Mouse (Mus musculus): ENCODE results near the gene Fscn1.

Gene Fscn1

DNA sequence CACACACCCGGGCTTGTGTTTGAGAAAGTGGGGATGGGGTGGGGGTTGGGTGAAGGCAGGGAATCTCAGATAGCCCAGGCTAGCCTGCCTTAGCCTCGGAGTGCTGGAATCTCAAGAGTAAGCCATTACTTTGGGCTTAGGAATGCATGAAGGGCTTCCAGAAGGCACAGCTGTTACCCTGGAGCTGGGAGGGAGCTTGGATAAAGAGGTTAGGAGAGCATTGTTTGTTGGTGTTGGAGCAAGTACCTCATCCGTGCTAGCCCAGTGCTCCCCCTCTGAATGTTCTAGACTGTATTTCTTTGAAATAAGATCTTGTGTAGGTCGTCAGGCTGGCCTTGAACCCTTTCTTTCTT, 30.8 kb upstream of the Fscn1 start:
- no peaks in the 10 kb centered on the region for H3K27me3 ChIP-seq (ENCODE audit: insufficient read depth, low read length)
- peaks cover 74% of the 10 kb centered on the region for H3K4me1 ChIP-seq (replicated peaks; ENCODE audit: low read depth, low read length)
- H3K9me3 ChIP-seq (ENCODE audit: low read length) = no peaks in the 10 kb centered on the region
- peak overlapping the region; percentile 77 for H3K4me3 ChIP-seq (replicated peaks; ENCODE audit: low read length)
- H3K36me3 ChIP-seq (ENCODE audit: insufficient read depth, low read length) = no peaks in the 10 kb centered on the region
- no peak for TF ChIP-seq NANOG (IDR thresholded peaks at IDR 0.05; ENCODE audit: borderline replicate concordance, low read length)
- no peak for TF ChIP-seq CTCF (conservative IDR thresholded peaks at IDR 0.05; ENCODE audit: low read length)
- TF ChIP-seq POU5F1 (IDR thresholded peaks at IDR 0.05; ENCODE audit: borderline replicate concordance, low read length) = no peak

DNA sequence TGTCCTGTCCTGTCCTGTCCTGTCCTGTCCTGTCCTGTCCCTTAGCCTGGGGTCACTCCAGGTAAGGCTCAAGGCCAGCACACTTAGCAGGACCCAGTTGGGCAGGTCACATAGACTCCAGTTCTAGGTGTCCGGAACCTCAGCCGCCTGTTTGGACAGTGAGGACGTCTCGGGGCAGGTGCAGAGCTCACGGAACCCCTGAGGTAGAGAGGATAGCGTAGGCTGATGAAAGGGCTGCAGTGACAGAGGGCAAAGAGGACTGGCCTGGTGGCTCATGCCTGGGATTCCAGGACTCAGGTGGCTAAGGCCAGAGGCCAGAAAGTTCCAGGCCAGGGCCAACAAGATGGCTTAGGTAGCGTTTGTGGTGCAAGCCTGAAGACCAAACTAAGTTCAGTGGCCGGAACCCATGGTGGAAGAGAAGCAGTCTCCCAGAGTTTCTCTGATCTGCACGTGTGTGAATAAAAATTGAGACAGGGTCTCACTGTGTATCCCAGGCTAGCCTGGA, 28.9 kb upstream of the Fscn1 start:
- no peak overlapping the region for H3K4me3 ChIP-seq (replicated peaks; ENCODE audit: low read length)
- TF ChIP-seq CTCF (conservative IDR thresholded peaks at IDR 0.05; ENCODE audit: low read length) (no peak), NANOG (IDR thresholded peaks at IDR 0.05; ENCODE audit: borderline replicate concordance, low read length) (no peak), POU5F1 (IDR thresholded peaks at IDR 0.05; ENCODE audit: borderline replicate concordance, low read length) (no peak)
- peaks cover 67% of the 10 kb centered on the region for H3K4me1 ChIP-seq (replicated peaks; ENCODE audit: low read depth, low read length)
- no peaks in the 10 kb centered on the region for H3K9me3 ChIP-seq (ENCODE audit: low read length)
- no peaks in the 10 kb centered on the region for H3K36me3 ChIP-seq (ENCODE audit: insufficient read depth, low read length)
- no peaks in the 10 kb centered on the region for H3K27me3 ChIP-seq (ENCODE audit: insufficient read depth, low read length)

DNA sequence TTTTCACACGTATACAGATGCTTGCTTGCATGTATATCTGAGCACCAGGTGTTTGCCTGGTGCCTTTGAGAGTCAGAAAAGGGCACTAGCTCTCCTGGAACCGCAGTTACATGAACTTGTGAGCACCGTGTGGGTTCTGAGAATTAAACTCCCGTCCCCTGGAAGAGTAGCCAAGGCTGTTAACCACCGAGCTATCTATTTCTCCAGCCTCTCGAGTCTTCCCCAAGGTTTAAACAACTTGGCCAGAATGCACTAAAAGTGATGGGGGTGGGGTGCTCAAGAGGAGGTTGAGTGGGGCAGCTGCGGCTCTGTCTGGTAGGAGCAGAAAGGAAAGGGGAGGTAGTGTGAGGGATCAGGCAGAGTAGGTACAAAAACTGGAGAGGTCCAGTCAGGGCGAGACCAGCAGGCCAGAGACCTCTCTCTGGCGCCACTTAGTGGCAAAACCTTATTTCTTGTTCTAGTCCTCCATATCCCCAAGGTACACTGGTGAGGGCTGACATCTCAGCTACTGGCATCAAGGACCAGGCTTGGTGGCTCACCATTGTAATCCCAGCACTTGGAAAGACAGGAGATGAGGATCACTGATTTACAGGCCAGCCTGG, 28.0 kb upstream of the Fscn1 start:
- Histone ChIP-seq H3K36me3 (ENCODE audit: insufficient read depth, low read length) (no peaks in the 10 kb centered on the region), H3K4me1 (replicated peaks; ENCODE audit: low read depth, low read length) (peaks cover 63% of the 10 kb centered on the region), H3K27me3 (ENCODE audit: insufficient read depth, low read length) (no peaks in the 10 kb centered on the region), H3K4me3 (replicated peaks; ENCODE audit: low read length) (no peak overlapping the region), H3K9me3 (ENCODE audit: low read length) (no peaks in the 10 kb centered on the region)
- TF ChIP-seq CTCF (conservative IDR thresholded peaks at IDR 0.05; ENCODE audit: low read length) = peak; percentile 39
- no peak for TF ChIP-seq NANOG (IDR thresholded peaks at IDR 0.05; ENCODE audit: borderline replicate concordance, low read length)

DNA sequence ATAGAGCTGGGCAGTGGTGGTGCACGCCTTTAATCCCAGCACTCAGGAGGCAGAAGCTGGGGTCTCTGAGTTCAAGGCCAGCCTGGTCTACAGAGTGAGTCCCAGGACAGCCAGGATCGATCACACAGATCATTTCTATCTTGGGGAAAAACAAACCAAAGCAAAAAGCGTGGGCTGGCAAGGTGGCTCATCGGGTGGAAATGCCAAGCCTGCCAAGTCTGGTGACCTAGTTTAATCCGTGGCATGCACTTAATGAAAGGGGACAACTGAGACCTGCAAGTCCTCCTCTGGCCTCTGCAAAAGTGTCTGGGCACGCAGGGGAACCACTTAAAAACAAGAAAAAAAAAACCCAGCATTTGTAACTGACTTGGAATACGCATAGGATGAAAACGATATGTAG, 27.4 kb upstream of the Fscn1 start:
- Histone ChIP-seq H3K36me3 (ENCODE audit: insufficient read depth, low read length) (no peaks in the 10 kb centered on the region), H3K9me3 (ENCODE audit: low read length) (no peaks in the 10 kb centered on the region), H3K4me3 (replicated peaks; ENCODE audit: low read length) (no peak overlapping the region), H3K4me1 (replicated peaks; ENCODE audit: low read depth, low read length) (peaks cover 63% of the 10 kb centered on the region), H3K27me3 (ENCODE audit: insufficient read depth, low read length) (no peaks in the 10 kb centered on the region)
- TF ChIP-seq POU5F1 (IDR thresholded peaks at IDR 0.05; ENCODE audit: borderline replicate concordance, low read length) = no peak
- no peak for TF ChIP-seq NANOG (IDR thresholded peaks at IDR 0.05; ENCODE audit: borderline replicate concordance, low read length)
- TF ChIP-seq CTCF (conservative IDR thresholded peaks at IDR 0.05; ENCODE audit: low read length) = no peak

DNA sequence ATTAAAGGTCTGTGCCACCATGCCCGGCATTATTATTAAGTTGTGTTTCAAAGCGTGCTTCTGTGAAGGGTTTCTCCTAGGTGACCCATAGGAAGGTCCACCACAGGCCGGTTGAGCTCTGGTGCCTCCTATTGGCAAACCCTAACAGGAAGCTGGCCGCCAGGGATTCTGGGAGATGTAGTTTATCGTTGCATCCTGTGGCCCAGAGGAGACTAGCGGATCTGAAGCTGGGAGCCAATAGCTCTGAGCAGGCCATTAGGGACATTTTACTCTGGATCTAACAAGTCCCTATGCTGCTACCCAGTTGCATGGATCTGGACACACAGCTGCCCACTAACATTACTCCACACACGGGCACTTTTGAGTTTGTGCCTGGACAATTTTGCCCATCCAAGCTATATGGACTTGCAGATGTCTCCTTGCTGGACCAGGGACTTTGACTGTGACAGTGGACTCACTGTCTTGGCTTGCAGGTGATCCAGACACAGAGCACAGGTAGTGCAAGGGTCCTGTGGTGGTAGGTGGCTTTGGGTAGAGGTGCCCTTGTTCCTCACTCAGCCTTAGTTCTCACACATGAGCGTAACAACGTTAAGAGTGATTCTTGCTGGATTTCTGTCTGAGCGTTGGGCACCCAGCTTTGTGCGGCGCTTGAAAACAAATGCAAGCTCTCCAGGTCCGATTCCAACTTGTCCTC, 24.4 kb upstream of the Fscn1 start:
- Histone ChIP-seq H3K4me1 (replicated peaks; ENCODE audit: low read depth, low read length) (peaks cover 50% of the 10 kb centered on the region), H3K27me3 (ENCODE audit: insufficient read depth, low read length) (no peaks in the 10 kb centered on the region), H3K4me3 (replicated peaks; ENCODE audit: low read length) (peak overlapping the region; percentile 27), H3K36me3 (ENCODE audit: insufficient read depth, low read length) (no peaks in the 10 kb centered on the region), H3K9me3 (ENCODE audit: low read length) (no peaks in the 10 kb centered on the region)
- no peak for TF ChIP-seq POU5F1 (IDR thresholded peaks at IDR 0.05; ENCODE audit: borderline replicate concordance, low read length)
- TF ChIP-seq NANOG (IDR thresholded peaks at IDR 0.05; ENCODE audit: borderline replicate concordance, low read length) = no peak
- TF ChIP-seq CTCF (conservative IDR thresholded peaks at IDR 0.05; ENCODE audit: low read length) = no peak

DNA sequence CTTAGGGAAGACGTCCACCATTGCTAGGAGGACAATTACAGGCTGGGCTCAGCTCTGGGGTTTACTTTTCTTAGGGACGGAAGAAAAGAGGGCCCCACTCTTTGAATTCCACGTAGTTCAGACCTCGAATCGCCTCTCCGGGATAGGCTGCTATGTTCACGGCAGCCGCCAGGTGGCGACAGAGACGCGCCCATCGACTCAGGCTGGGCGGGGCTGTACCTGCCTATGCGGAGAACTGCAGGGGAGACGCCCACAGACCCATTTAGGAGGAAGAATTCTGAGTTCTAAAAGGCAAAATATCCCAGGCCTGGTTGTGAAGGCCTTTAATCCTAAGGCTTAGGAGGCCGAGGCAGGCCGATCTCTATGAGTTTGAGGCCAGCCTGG, 23.8 kb upstream of the Fscn1 start:
- Histone ChIP-seq H3K4me1 (replicated peaks; ENCODE audit: low read depth, low read length) (peaks cover 46% of the 10 kb centered on the region), H3K36me3 (ENCODE audit: insufficient read depth, low read length) (no peaks in the 10 kb centered on the region), H3K4me3 (replicated peaks; ENCODE audit: low read length) (peak overlapping the region; percentile 27), H3K27me3 (ENCODE audit: insufficient read depth, low read length) (no peaks in the 10 kb centered on the region), H3K9me3 (ENCODE audit: low read length) (no peaks in the 10 kb centered on the region)
- TF ChIP-seq CTCF (conservative IDR thresholded peaks at IDR 0.05; ENCODE audit: low read length) = peak; percentile 94
- TF ChIP-seq NANOG (IDR thresholded peaks at IDR 0.05; ENCODE audit: borderline replicate concordance, low read length) = no peak
- TF ChIP-seq POU5F1 (IDR thresholded peaks at IDR 0.05; ENCODE audit: borderline replicate concordance, low read length) = no peak

DNA sequence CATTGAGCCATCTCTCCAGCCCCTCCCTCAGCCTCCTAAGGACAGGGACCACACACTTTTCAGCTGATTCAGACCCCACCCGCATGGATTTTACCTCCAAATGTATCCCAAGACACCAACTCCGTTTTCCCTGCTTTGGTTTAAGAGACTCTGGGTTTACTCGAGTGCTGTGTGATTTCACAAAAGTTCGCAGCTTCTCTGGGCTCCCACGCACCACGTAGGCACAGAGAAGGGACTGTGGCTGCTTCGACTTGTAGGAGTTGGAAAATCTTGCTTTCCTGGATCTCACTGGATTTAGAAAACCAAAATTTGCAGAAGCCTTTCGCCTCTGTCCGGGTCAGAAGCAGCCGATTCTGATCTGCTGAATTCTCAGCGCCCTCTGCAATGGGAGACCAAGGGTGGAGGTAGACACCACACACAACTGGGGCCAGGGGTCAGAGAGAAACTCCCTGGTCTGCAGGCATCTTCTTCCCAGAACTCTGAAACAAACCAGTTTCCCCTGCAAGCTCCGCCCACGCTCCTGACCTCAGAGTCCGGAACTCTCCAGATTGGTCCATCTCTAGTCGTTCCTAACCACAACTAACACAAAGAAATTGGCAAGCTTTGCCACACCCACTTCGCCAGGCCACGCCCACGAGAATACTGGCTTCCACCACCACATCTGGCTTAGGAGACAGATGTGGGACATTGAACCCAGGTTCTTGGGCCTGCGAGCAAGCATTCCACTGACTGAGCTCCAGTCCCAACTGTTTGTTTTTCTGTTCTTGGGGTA, 22.0 kb upstream of the Fscn1 start:
- Histone ChIP-seq H3K27me3 (ENCODE audit: insufficient read depth, low read length) (no peaks in the 10 kb centered on the region), H3K36me3 (ENCODE audit: insufficient read depth, low read length) (no peaks in the 10 kb centered on the region), H3K9me3 (ENCODE audit: low read length) (no peaks in the 10 kb centered on the region), H3K4me1 (replicated peaks; ENCODE audit: low read depth, low read length) (peaks cover 40% of the 10 kb centered on the region), H3K4me3 (replicated peaks; ENCODE audit: low read length) (peak overlapping the region; percentile 61)
- TF ChIP-seq CTCF (conservative IDR thresholded peaks at IDR 0.05; ENCODE audit: low read length) (no peak), POU5F1 (IDR thresholded peaks at IDR 0.05; ENCODE audit: borderline replicate concordance, low read length) (no peak), NANOG (IDR thresholded peaks at IDR 0.05; ENCODE audit: borderline replicate concordance, low read length) (no peak)

DNA sequence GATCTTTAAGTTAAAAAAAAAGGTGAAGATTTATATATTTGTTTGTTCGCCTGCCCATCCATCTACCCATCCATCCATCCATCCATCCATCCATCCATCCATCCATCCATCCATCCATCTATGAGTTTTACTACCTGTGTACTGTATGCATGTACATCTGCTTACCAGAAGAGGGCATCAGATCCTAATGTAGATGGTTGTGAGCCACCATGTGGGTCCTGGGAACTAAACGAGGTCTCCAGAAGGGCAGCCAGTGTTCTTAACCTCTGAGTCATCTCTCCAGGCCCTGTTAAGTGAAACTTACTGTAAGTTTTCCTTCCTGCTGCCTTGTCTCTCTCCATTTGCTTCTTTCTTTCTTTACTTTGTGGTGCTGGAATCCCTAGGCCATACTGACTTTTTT, 19.8 kb upstream of the Fscn1 start:
- TF ChIP-seq CTCF (conservative IDR thresholded peaks at IDR 0.05; ENCODE audit: low read length) (peak; percentile 48), NANOG (IDR thresholded peaks at IDR 0.05; ENCODE audit: borderline replicate concordance, low read length) (no peak)
- no peak overlapping the region for H3K4me3 ChIP-seq (replicated peaks; ENCODE audit: low read length)
- peaks cover 47% of the 10 kb centered on the region for H3K4me1 ChIP-seq (replicated peaks; ENCODE audit: low read depth, low read length)
- H3K27me3 ChIP-seq (ENCODE audit: insufficient read depth, low read length) = no peaks in the 10 kb centered on the region
- H3K36me3 ChIP-seq (ENCODE audit: insufficient read depth, low read length) = no peaks in the 10 kb centered on the region
- H3K9me3 ChIP-seq (ENCODE audit: low read length) = no peaks in the 10 kb centered on the region
